Mouse (Mus musculus) left cerebral cortex, adult 2 months (tissue): ENCODE data around the gene Ppp1r37. TPM values are rescaled to one million over a fixed set of nuclear protein-coding genes. Genes with fewer than 3 reads are reported as not detected.
A peak's percentile ranks its signal among the peaks of the same experiment; 100 is the strongest.

Experiments
- DNase-seq, 2 experiments: peaks; one replicate each; pipeline ENCODE4 v3.0.0; 2021 to 2022; ENCODE audit warnings: low spot score in 2 of 2, mixed read lengths in 1 of 2; ENCODE audit errors: extremely low spot score in 1 of 2
- H3K27ac ChIP-seq: fragments of 200-600 bp; 2 replicates; pipeline ENCODE4 v1.8.1; 2022
- H3K4me3 ChIP-seq: fragments of 200-600 bp; 2 replicates; pipeline ENCODE4 v1.8.1; 2022
- CTCF ChIP-seq: fragments of 200-600 bp; IDR thresholded peaks from 2 replicates; pipeline ENCODE4 v1.8.1; 2022; ENCODE audit warnings: antibody characterized with exemption, mild to moderate bottlenecking, moderate library complexity
- intact Hi-C: fragments of 180-260 bp; cut with DNase I; formaldehyde crosslinking; loops from one replicate; pipeline ENCODE4 v1.15.1; 2025
- total RNA-seq, 2 experiments: library from RNA; stranded (reverse); gene quantifications; 2 replicates each; pipeline ENCODE4 v1.2.3; 2021

Gene Ppp1r37
- total RNA-seq, 2 experiments from 2014 or later = 148 to 150 TPM

DNA sequence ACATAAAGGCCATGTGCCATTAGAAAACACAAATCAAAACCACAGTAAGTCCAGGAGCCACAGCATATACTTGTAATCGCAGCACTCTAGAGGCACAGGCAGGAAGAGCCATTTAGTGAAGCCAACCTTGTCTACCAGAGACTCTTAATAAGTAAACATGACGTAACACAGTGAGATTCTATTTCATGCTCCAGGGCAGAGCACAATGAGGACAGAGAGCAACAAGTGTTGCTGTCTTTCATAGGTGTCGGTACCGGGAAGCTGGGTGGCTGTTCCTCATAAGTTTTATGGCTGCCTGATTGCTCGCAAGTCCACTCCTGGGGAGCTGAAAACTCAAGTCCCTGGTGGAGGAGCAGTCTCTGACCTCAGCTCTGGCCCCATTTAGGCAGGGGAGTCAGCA is 11.2 kb downstream of the Ppp1r37 start:
- intact Hi-C loops = no loop called here
- Histone ChIP-seq H3K27ac (no peak overlapping the region), H3K4me3 (no peak overlapping the region)
- DNase-seq = no peak
- no peak for TF ChIP-seq CTCF

DNA sequence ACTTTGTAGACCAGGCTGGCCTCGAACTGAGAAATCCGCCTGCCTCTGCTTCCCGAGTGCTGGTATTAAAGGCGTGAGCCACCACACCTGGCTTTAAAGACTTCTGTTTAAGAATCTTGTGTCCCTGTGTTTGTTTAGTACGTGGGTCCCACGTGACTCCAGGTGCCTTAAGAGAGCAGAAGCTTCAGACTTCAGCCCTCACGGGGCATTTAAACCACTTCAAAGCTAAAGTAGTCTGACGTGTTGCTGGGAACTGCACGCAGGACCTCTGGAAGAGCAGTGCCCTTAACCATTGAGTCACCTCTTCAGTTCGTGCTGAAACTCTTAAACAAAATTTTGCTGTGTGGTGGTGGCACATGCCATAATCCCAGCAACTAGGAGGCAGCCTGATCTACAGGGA is 13.5 kb downstream of the Ppp1r37 start:
- no peak for TF ChIP-seq CTCF
- intact Hi-C loops = no loop called here
- H3K27ac ChIP-seq = no peak overlapping the region
- DNase-seq = no peak
- H3K4me3 ChIP-seq = no peak overlapping the region

DNA sequence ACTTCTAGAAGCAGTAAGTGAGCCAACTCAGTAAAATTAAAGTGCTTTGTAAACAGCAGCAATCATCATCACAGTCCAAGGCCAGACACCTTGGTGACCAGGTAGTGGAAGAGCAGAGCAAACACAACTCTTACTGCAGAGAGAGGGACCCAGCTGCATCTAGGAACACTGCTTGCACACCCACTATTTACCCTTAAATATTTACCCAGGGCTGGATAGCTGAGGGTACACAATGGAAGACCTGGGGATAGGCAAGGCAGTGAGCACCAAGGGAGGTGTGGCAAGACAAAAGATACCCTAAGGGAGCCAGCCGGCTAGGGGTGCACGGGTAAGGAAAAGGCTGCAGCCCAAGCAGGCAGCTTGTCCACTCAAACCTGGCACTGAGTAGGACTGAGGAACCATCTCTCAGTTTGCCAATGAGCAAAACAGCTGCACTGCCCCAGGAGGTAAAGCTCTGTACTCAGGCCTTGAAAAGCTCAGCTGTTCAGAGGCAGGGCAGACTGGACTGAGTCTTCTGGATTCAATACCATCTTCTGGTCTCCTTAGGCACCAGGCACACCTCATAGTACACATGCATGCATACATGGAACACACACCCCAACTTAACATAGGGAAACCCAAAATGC is 15.4 kb downstream of the Ppp1r37 start:
- DNase-seq = no peak
- H3K27ac ChIP-seq = no peak overlapping the region
- intact Hi-C loops = no loop called here
- no peak for TF ChIP-seq CTCF
- no peak overlapping the region for H3K4me3 ChIP-seq

- TF ChIP-seq CTCF = no peak
- Histone ChIP-seq H3K4me3 (no peak overlapping the region), H3K27ac (no peak overlapping the region)
- intact Hi-C loops = no loop called here
- DNase-seq = no peak
Observed at GRCm38 (mm10) chr7:19546007-19546406, 16.9 kb downstream of the Ppp1r37 start.

GRCm38 (mm10) chr7:19543584-19543983 is 19.3 kb downstream of the Ppp1r37 start:
- no peak for DNase-seq
- intact Hi-C loops = no loop called here
- no peak overlapping the region for H3K27ac ChIP-seq
- no peak overlapping the region for H3K4me3 ChIP-seq
- TF ChIP-seq CTCF = peak; percentile 52

GRCm38 (mm10) chr7:19542155-19542691 is 20.7 kb downstream of the Ppp1r37 start:
- no peak for TF ChIP-seq CTCF
- intact Hi-C loops = no loop called here
- Histone ChIP-seq H3K27ac (no peak overlapping the region), H3K4me3 (no peak overlapping the region)
- DNase-seq = no peak

DNA sequence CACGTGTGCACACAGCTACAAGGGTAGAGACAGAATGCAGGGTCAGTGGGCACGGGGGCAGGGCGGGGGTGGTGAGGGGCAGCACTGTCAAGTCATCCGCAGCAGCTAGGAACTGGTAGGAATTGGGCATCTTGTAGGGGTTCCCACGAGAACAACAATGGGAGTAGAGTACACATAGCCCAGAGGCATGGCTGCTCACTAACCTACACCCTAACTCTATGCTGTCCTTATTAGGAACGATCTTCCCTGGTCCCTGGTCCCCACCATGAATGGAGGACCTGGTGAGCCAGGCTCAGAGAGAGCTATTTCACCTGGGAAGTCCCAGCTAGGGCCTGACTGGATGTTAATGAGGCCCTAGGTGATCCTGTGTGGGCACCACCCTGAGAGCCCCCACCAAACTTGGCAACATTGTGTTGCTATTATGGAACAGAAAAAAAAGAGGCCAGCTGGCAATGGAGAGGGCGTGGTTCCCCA is 21.2 kb downstream of the Ppp1r37 start:
- no peak for TF ChIP-seq CTCF
- H3K27ac ChIP-seq = no peak overlapping the region
- intact Hi-C loops = no loop called here
- DNase-seq = no peak
- H3K4me3 ChIP-seq = no peak overlapping the region

GRCm38 (mm10) chr7:19540771-19541566 is 21.9 kb downstream of the Ppp1r37 start:
- intact Hi-C loops = no loop called here
- no peak for TF ChIP-seq CTCF
- no peak overlapping the region for H3K4me3 ChIP-seq
- no peak for DNase-seq
- H3K27ac ChIP-seq = no peak overlapping the region

- DNase-seq = no peak
- no peak for TF ChIP-seq CTCF
- Histone ChIP-seq H3K27ac (no peak overlapping the region), H3K4me3 (no peak overlapping the region)
- intact Hi-C loops = no loop called here
Observed at GRCm38 (mm10) chr7:19534676-19535075, 28.2 kb downstream of the Ppp1r37 start.

- no peak overlapping the region for H3K4me3 ChIP-seq
- intact Hi-C loops = no loop called here
- H3K27ac ChIP-seq = no peak overlapping the region
- DNase-seq = no peak
- no peak for TF ChIP-seq CTCF
Observed at GRCm38 (mm10) chr7:19532240-19532639, 30.6 kb downstream of the Ppp1r37 start.

DNA sequence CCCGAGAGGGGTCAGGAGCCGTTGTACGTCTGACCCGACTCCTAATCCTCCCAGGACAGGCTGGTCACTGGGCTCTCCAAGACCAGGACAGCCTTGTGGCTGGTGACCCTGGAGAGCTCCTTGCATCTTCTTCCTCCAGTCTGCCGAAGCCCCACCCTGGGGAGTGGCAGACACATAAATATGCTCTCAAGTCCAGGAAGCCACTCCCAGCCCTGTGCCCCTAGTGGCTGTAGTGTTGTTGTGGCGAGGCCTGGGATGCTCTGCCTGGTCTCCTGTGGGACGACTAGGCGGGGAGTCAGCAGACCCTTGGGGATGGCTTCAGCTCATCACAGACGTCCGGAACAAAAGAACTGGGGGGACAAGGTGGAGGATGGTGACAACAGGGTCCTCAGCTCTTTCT is 31.8 kb downstream of the Ppp1r37 start:
- intact Hi-C loops = no loop called here
- TF ChIP-seq CTCF = no peak; the same call in 1 of the 2 replicates
- H3K27ac ChIP-seq = no peak overlapping the region
- no peak overlapping the region for H3K4me3 ChIP-seq
- DNase-seq = no peak

GRCm38 (mm10) chr7:19525105-19525481 is 37.8 kb downstream of the Ppp1r37 start:
- Histone ChIP-seq H3K4me3 (no peak overlapping the region), H3K27ac (no peak overlapping the region)
- intact Hi-C loops = no loop called here
- DNase-seq = no peak
- TF ChIP-seq CTCF = no peak; the same call in 1 of the 2 replicates
